ENCODE assay signal across 8 mouse cellular contexts in genomic region chr8:94875096-94875870, GRCm38 (mm10). TPM values are rescaled to one million over a fixed set of nuclear protein-coding genes. Genes with fewer than 3 reads are reported as not detected.
DNase-seq lines count a peak whose midpoint lies in the region; ATAC-seq and TF ChIP-seq lines count a peak whose summit lies in the region.

No protein-coding gene starts in this region.

- peak; percentile 40 to 76 for DNase-seq in spleen, postnatal 4 days (ENCODE audit: low spot score in 2 of 2)
- no peak for DNase-seq in spleen, postnatal 36 days (ENCODE audit: low spot score in 2 of 2)
- DNase-seq in lung, postnatal 0 days (ENCODE audit: low spot score) = peak; percentile 33
- no peak for DNase-seq in layer of hippocampus, postnatal 10 days (ENCODE audit: low spot score in 2 of 2)
- no peak for DNase-seq in cerebellum, postnatal 4 days (ENCODE audit: low spot score in 2 of 2)

- H3K9me3 ChIP-seq in intestine, embryonic 15.5 days = no peaks in the 10 kb centered on the region
- no peaks in the 10 kb centered on the region for H3K9me3 ChIP-seq in lung, postnatal 0 days (ENCODE audit: low read length)
- no peaks in the 10 kb centered on the region for H3K9me3 ChIP-seq in stomach, embryonic 16.5 days (replicated peaks; ENCODE audit: control insufficient read depth, low read length)

- WGBS in intestine, embryonic 15.5 days = 10% methylated on average over 17 of the region's 17 CpGs
- 9% methylated on average over 17 of the region's 17 CpGs for WGBS in lung, postnatal 0 days
- 13% methylated on average over 17 of the region's 17 CpGs for WGBS in stomach, embryonic 16.5 days

- peak; percentile 20 for ATAC-seq in erythroid progenitor cell, adult 5-6 weeks (replicated peaks; ENCODE audit: low FRiP score, poor library complexity, severe bottlenecking)
- ATAC-seq in intestine, embryonic 15.5 days = no peak
- ATAC-seq in lung, postnatal 0 days = peak; percentile 15; the same call in 1 of the 2 replicates
- no peak for ATAC-seq in stomach, embryonic 16.5 days (ENCODE audit: insufficient read depth, low FRiP score)

- H3K9ac ChIP-seq in intestine, embryonic 15.5 days = peak overlapping the region; percentile 63
- peak overlapping the region; percentile 68 for H3K9ac ChIP-seq in lung, postnatal 0 days (replicated peaks; ENCODE audit: low read depth)
- H3K9ac ChIP-seq in stomach, embryonic 16.5 days (ENCODE audit: low read length) = peak overlapping the region; percentile 82

- H3K4me3 ChIP-seq in intestine, embryonic 15.5 days (replicated peaks) = peak overlapping the region; percentile 66
- peak overlapping the region; percentile 65 for H3K4me3 ChIP-seq in lung, postnatal 0 days (ENCODE audit: low read depth, low read length)
- H3K4me3 ChIP-seq in stomach, embryonic 16.5 days (replicated peaks; ENCODE audit: low read length) = peak overlapping the region; percentile 67

- H3K36me3 ChIP-seq in intestine, embryonic 15.5 days = no peaks in the 10 kb centered on the region
- no peaks in the 10 kb centered on the region for H3K36me3 ChIP-seq in lung, postnatal 0 days (ENCODE audit: insufficient read depth, low read length)
- H3K36me3 ChIP-seq in stomach, embryonic 16.5 days (ENCODE audit: control insufficient read depth, insufficient read depth, low read length) = no peaks in the 10 kb centered on the region

- peak overlapping the region; percentile 72 for H3K4me2 ChIP-seq in intestine, embryonic 15.5 days (replicated peaks)
- H3K4me2 ChIP-seq in lung, postnatal 0 days (replicated peaks; ENCODE audit: low read depth, low read length) = peak overlapping the region; percentile 85
- peak overlapping the region; percentile 88 for H3K4me2 ChIP-seq in stomach, embryonic 16.5 days (ENCODE audit: low read depth, low read length)

- H3K4me1 ChIP-seq in intestine, embryonic 15.5 days (replicated peaks) = peaks cover 36% of the 10 kb centered on the region
- H3K4me1 ChIP-seq in lung, postnatal 0 days (ENCODE audit: insufficient read depth, low read depth, low read length) = peaks cover 31% of the 10 kb centered on the region
- peaks cover 32% of the 10 kb centered on the region for H3K4me1 ChIP-seq in stomach, embryonic 16.5 days (ENCODE audit: control insufficient read depth, insufficient read depth, low read length)

- peak overlapping the region; percentile 85; the same call in 1 of the 2 replicates for H3K27ac ChIP-seq in intestine, embryonic 15.5 days
- H3K27ac ChIP-seq in lung, postnatal 0 days (ENCODE audit: low read length) = peak overlapping the region; percentile 85
- peak overlapping the region; percentile 78 for H3K27ac ChIP-seq in stomach, embryonic 16.5 days (ENCODE audit: low read length)

- TF ChIP-seq EP300 in lung, postnatal 0 days (IDR thresholded peaks at IDR 0.05) = no peak

- TF ChIP-seq CTCF in lung, postnatal 0 days (IDR thresholded peaks at IDR 0.05) = no peak

- no peaks in the 10 kb centered on the region for H3K27me3 ChIP-seq in intestine, embryonic 15.5 days (replicated peaks)
- no peaks in the 10 kb centered on the region for H3K27me3 ChIP-seq in lung, postnatal 0 days (replicated peaks; ENCODE audit: insufficient read depth, low read length)
- H3K27me3 ChIP-seq in stomach, embryonic 16.5 days (ENCODE audit: control insufficient read depth, insufficient read depth, low read length) = no peaks in the 10 kb centered on the region

RNA-seq across cellular contexts. Expression of gene Dok4, which starts 0.8 kb away (rescaled TPM):
- total RNA-seq in erythroid progenitor cell, adult 5-6 weeks (2015; ENCODE audit: low replicate concordance) = 12.2 and 13.0 TPM in 2 replicates
- total RNA-seq in erythroid progenitor cell, adult 5-6 weeks (2017; ENCODE audit: low replicate concordance) = 11.0 and 12.8 TPM in 2 replicates
- polyA plus RNA-seq in intestine, embryonic 15.5 days (2015; fragmentation: Nextera tagmentation; extraction: Ambion mirVana) = 39.4 and 40.3 TPM in 2 replicates
- polyA plus RNA-seq in lung, postnatal 0 days (2015; fragmentation: Nextera tagmentation; extraction: Ambion mirVana) = 42.7 and 47.5 TPM in 2 replicates
- 28.8 and 29.5 TPM in 2 replicates for polyA plus RNA-seq in stomach, embryonic 16.5 days (2015; fragmentation: Nextera tagmentation; extraction: Ambion mirVana)
- total RNA-seq in layer of hippocampus, postnatal 10 days (2021) = 10 to 100 TPM; 75.5 to 81.2 TPM

RNA-seq across cellular contexts. Expression of gene Polr2c, which starts 18.0 kb away (rescaled TPM):
- 34.0 and 42.2 TPM in 2 replicates for total RNA-seq in erythroid progenitor cell, adult 5-6 weeks (2015; ENCODE audit: low replicate concordance)
- total RNA-seq in erythroid progenitor cell, adult 5-6 weeks (2017; ENCODE audit: low replicate concordance) = 17.5 and 40.3 TPM in 2 replicates
- polyA plus RNA-seq in intestine, embryonic 15.5 days (2015; fragmentation: Nextera tagmentation; extraction: Ambion mirVana) = 126 and 134 TPM in 2 replicates
- polyA plus RNA-seq in lung, postnatal 0 days (2015; fragmentation: Nextera tagmentation; extraction: Ambion mirVana) = 98.4 and 103 TPM in 2 replicates
- polyA plus RNA-seq in stomach, embryonic 16.5 days (2015; fragmentation: Nextera tagmentation; extraction: Ambion mirVana) = 128 and 129 TPM in 2 replicates
- 10 to 100 TPM; 52.8 to 58.3 TPM for total RNA-seq in layer of hippocampus, postnatal 10 days (2021)

RNA-seq across cellular contexts. Expression of gene Ciapin1, which starts 37.1 kb away (rescaled TPM):
- total RNA-seq in erythroid progenitor cell, adult 5-6 weeks (2015; ENCODE audit: low replicate concordance) = 27.4 and 66.7 TPM in 2 replicates
- total RNA-seq in erythroid progenitor cell, adult 5-6 weeks (2017; ENCODE audit: low replicate concordance) = 36.8 and 46.6 TPM in 2 replicates
- 89.8 and 94.6 TPM in 2 replicates for polyA plus RNA-seq in intestine, embryonic 15.5 days (2015; fragmentation: Nextera tagmentation; extraction: Ambion mirVana)
- 66.7 and 74.5 TPM in 2 replicates for polyA plus RNA-seq in lung, postnatal 0 days (2015; fragmentation: Nextera tagmentation; extraction: Ambion mirVana)
- 78.3 and 84.7 TPM in 2 replicates for polyA plus RNA-seq in stomach, embryonic 16.5 days (2015; fragmentation: Nextera tagmentation; extraction: Ambion mirVana)
- 10 to 100 TPM; 73.4 to 95.8 TPM for total RNA-seq in layer of hippocampus, postnatal 10 days (2021)

RNA-seq across cellular contexts. Expression of gene Coq9, which starts 37.2 kb away (rescaled TPM):
- total RNA-seq in erythroid progenitor cell, adult 5-6 weeks (2015; ENCODE audit: low replicate concordance) = 27.8 and 34.8 TPM in 2 replicates
- 42.1 and 47.1 TPM in 2 replicates for total RNA-seq in erythroid progenitor cell, adult 5-6 weeks (2017; ENCODE audit: low replicate concordance)
- polyA plus RNA-seq in intestine, embryonic 15.5 days (2015; fragmentation: Nextera tagmentation; extraction: Ambion mirVana) = 97.5 and 110 TPM in 2 replicates
- polyA plus RNA-seq in lung, postnatal 0 days (2015; fragmentation: Nextera tagmentation; extraction: Ambion mirVana) = 47.1 and 51.4 TPM in 2 replicates
- polyA plus RNA-seq in stomach, embryonic 16.5 days (2015; fragmentation: Nextera tagmentation; extraction: Ambion mirVana) = 84.6 and 94.3 TPM in 2 replicates
- 10 to 100 TPM; 66.3 to 76.9 TPM for total RNA-seq in layer of hippocampus, postnatal 10 days (2021)

RNA-seq across cellular contexts. Expression of gene Ccdc102a, which starts 42.6 kb away (rescaled TPM):
- not detected in 2 replicates for total RNA-seq in erythroid progenitor cell, adult 5-6 weeks (2015; ENCODE audit: low replicate concordance)
- 0.15 and 0.51 TPM in 2 replicates for total RNA-seq in erythroid progenitor cell, adult 5-6 weeks (2017; ENCODE audit: low replicate concordance)
- 20.1 and 20.7 TPM in 2 replicates for polyA plus RNA-seq in intestine, embryonic 15.5 days (2015; fragmentation: Nextera tagmentation; extraction: Ambion mirVana)
- polyA plus RNA-seq in lung, postnatal 0 days (2015; fragmentation: Nextera tagmentation; extraction: Ambion mirVana) = 14.6 and 17.2 TPM in 2 replicates
- polyA plus RNA-seq in stomach, embryonic 16.5 days (2015; fragmentation: Nextera tagmentation; extraction: Ambion mirVana) = 10.9 and 14.8 TPM in 2 replicates
- 1 to 10 TPM; 4.0 to 4.2 TPM for total RNA-seq in layer of hippocampus, postnatal 10 days (2021)

Comparison
In these comparisons a context has a peak if more than half of its experiments do, and no peak if none do; other contexts are left out.
1. DNase-seq: peak in spleen, postnatal 4 days (2 of 2) and lung, postnatal 0 days (single experiment); none in spleen, postnatal 36 days (0 of 2), layer of hippocampus, postnatal 10 days (0 of 2) and cerebellum, postnatal 4 days (0 of 2).
2. ATAC-seq: peak in erythroid progenitor cell, adult 5-6 weeks (single experiment) and lung, postnatal 0 days (single experiment); none in intestine, embryonic 15.5 days (single experiment) and stomach, embryonic 16.5 days (single experiment).
3. Peak in every context shown above with its lines, with median percentiles within 50 percentile points of each other: H3K27ac ChIP-seq, H3K4me2 ChIP-seq, H3K4me3 ChIP-seq and H3K9ac ChIP-seq.